ENCODE assay signal across 10 mouse cellular contexts in the genomic region with DNA sequence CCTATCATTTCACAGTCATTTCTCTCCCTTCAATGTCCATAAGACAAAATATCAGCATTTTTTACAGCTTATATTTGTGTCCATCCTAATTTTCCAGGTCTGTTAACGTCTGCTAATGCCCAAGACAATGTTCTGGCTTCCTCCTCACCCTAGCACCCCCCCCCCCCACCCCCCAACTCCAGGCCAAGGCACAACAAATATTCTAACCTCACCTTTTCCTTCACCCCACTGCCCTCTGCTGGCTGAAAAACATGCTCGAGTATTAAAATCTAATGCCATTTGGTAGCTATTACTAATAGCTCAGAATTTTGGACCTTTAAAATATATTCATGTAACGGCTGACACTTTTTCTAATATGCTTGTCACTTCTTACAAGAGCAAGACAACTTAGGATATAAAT. TPM values are rescaled to one million over a fixed set of nuclear protein-coding genes. Genes with fewer than 3 reads are reported as not detected.
DNase-seq lines count a peak whose midpoint lies in the region; ATAC-seq and TF ChIP-seq lines count a peak whose summit lies in the region.
"Had no signal": no experiment of that assay in that cellular context is flagged by ENCODE, and none has a peak within 500 bp of the region (broad histone marks: within the 10 kb centered on the region; RNA-seq: fewer than 3 reads in every experiment).

No protein-coding gene starts in this region.

- H3K27me3 ChIP-seq in kidney, embryonic 14.5 days (ENCODE audit: control insufficient read depth, insufficient read depth, low read length), result no peaks in the 10 kb centered on the region
- no peaks in the 10 kb centered on the region for H3K27me3 ChIP-seq in CH12.LX (replicated peaks)
- H3K27me3 ChIP-seq in limb, embryonic 11.5 days (ENCODE audit: control insufficient read depth, insufficient read depth, low read length), result no peaks in the 10 kb centered on the region
- H3K27me3 ChIP-seq: embryonic facial prominence, embryonic 13.5 days had no signal

- no peak for TF ChIP-seq EP300 in CH12.LX (IDR thresholded peaks at IDR 0.05; ENCODE audit: low read length)

- peak in 1 of 2 experiments; percentile 81; a peak in 2 of 4 replicates for TF ChIP-seq CTCF in CH12.LX (conservative IDR thresholded peaks at IDR 0.05 in 1 of 2, IDR thresholded peaks at IDR 0.05 in 1 of 2; ENCODE audit: low read depth in 2 of 2, low read length in 2 of 2)

- TF ChIP-seq POLR2A in CH12.LX (IDR thresholded peaks at IDR 0.05; ENCODE audit: low read depth, low read length), result no peak

- intact Hi-C loops in left cerebral cortex, postnatal 25 days (cut with DNase I), result loop anchor here (2.0 kb wide), 2 partner anchors 37 to 45 kb away; partner anchors contain the start of genes Clcn2 and Polr2h

- peak; percentile 78 for TF ChIP-seq RAD21 in CH12.LX (IDR thresholded peaks at IDR 0.05; ENCODE audit: low read depth, low read length)

- no peaks in the 10 kb centered on the region for H3K36me3 ChIP-seq in kidney, embryonic 14.5 days (ENCODE audit: control insufficient read depth, insufficient read depth, low read length)
- no peaks in the 10 kb centered on the region for H3K36me3 ChIP-seq in CH12.LX (replicated peaks in 1 of 2; ENCODE audit: control insufficient read depth in 1 of 2, insufficient read depth in 1 of 2, low read length in 1 of 2)
- H3K36me3 ChIP-seq in limb, embryonic 11.5 days (ENCODE audit: control insufficient read depth, insufficient read depth, low read length), result no peaks in the 10 kb centered on the region
- H3K36me3 ChIP-seq: embryonic facial prominence, embryonic 13.5 days had no signal

- H3K9me3 ChIP-seq in kidney, embryonic 14.5 days (ENCODE audit: control insufficient read depth, low read length), result no peaks in the 10 kb centered on the region
- peaks cover 2% of the 10 kb centered on the region for H3K9me3 ChIP-seq in CH12.LX (replicated peaks; ENCODE audit: low read length)
- H3K9me3 ChIP-seq in limb, embryonic 11.5 days (ENCODE audit: control insufficient read depth, low read length), result no peaks in the 10 kb centered on the region
- H3K9me3 ChIP-seq: embryonic facial prominence, embryonic 13.5 days had no signal

- H3K4me2 ChIP-seq in kidney, embryonic 14.5 days (replicated peaks; ENCODE audit: low read depth, low read length), result no peak overlapping the region
- H3K4me2 ChIP-seq in CH12.LX (ENCODE audit: insufficient read depth, low read depth, poor library complexity, severe bottlenecking), result no peak overlapping the region
- H3K4me2 ChIP-seq in limb, embryonic 11.5 days (ENCODE audit: low read depth, severe bottlenecking), result no peak overlapping the region
- H3K4me2 ChIP-seq: embryonic facial prominence, embryonic 13.5 days had no signal

- H3K9ac ChIP-seq in kidney, embryonic 14.5 days (ENCODE audit: low read depth, low read length), result no peak overlapping the region
- no peak overlapping the region for H3K9ac ChIP-seq in CH12.LX (ENCODE audit: insufficient read depth, low read depth)
- no peak overlapping the region for H3K9ac ChIP-seq in limb, embryonic 11.5 days (ENCODE audit: low read length)
- H3K9ac ChIP-seq: embryonic facial prominence, embryonic 13.5 days had no signal

- peak; percentile 60 for DNase-seq in kidney, adult 9 months
- peak; percentile 63 for DNase-seq in CH12.LX (ENCODE audit: extremely low read depth)
- peak; percentile 59 for DNase-seq in adrenal gland, adult 2 months
- peak; percentile 45 for DNase-seq in embryo, embryonic 9.5 days (ENCODE audit: extremely low spot score)
- DNase-seq in limb, embryonic 11.5 days (ENCODE audit: low spot score), result peak; percentile 60
- DNase-seq in thymus, postnatal 14 days, result peak; percentile 49
- DNase-seq in left cerebral cortex, postnatal 25 days (ENCODE audit: low spot score in 2 of 2), result no peak

- dilution Hi-C loops in CH12.LX (cut with MboI; ENCODE audit: extremely low pct_ligation_motif_present, extremely low pct_unique_long_range_greater_than_20kb, low sequenced_read_pairs), result no loop called here

- no peaks in the 10 kb centered on the region for H3K4me1 ChIP-seq in kidney, embryonic 14.5 days (ENCODE audit: control insufficient read depth, insufficient read depth, low read length)
- peaks cover 4 to 13% of the 10 kb centered on the region in 2 experiments for H3K4me1 ChIP-seq in CH12.LX (ENCODE audit: control insufficient read depth in 1 of 2, insufficient read depth in 2 of 2)
- no peaks in the 10 kb centered on the region for H3K4me1 ChIP-seq in limb, embryonic 11.5 days (ENCODE audit: control insufficient read depth, insufficient read depth, low read length)
- H3K4me1 ChIP-seq: embryonic facial prominence, embryonic 13.5 days had no signal

- H3K27ac ChIP-seq in kidney, embryonic 14.5 days (ENCODE audit: low read depth, low read length), result no peak overlapping the region
- no peak overlapping the region for H3K27ac ChIP-seq in CH12.LX (ENCODE audit: insufficient read depth, low read depth)
- H3K27ac ChIP-seq in limb, embryonic 11.5 days (replicated peaks; ENCODE audit: low read depth, low read length), result no peak overlapping the region
- H3K27ac ChIP-seq: embryonic facial prominence, embryonic 13.5 days had no signal

- ATAC-seq in kidney, embryonic 14.5 days (ENCODE audit: low FRiP score, low TSS enrichment), result no peak
- no peak for ATAC-seq in limb, embryonic 11.5 days (ENCODE audit: insufficient number of reproducible peaks, low FRiP score, low TSS enrichment, low read depth)

- in situ Hi-C loops in CH12.LX (cut with MboI; ENCODE audit: low pct_ligation_motif_present, low pct_unique_long_range_greater_than_20kb, low sequenced_read_pairs), result loop anchor here (5.0 kb wide), 1 partner anchor 44 kb away; the partner anchor contains the start of genes Clcn2 and Polr2h

- 13% methylated on average over 3 of the region's 3 CpGs for WGBS in kidney, embryonic 14.5 days
- WGBS in limb, embryonic 11.5 days, result 11% methylated on average over 3 of the region's 3 CpGs

- H3K4me3 ChIP-seq in kidney, embryonic 14.5 days (ENCODE audit: low read length), result no peak overlapping the region
- no peak overlapping the region for H3K4me3 ChIP-seq in CH12.LX (replicated peaks in 1 of 3; ENCODE audit: low read depth in 2 of 3, low read length in 2 of 3, poor library complexity in 1 of 3)
- H3K4me3 ChIP-seq in limb, embryonic 11.5 days (ENCODE audit: low read depth, low read length), result no peak overlapping the region
- H3K4me3 ChIP-seq: embryonic facial prominence, embryonic 13.5 days had no signal

- H3K79me2 ChIP-seq in CH12.LX (replicated peaks; ENCODE audit: control insufficient read depth, extremely low read depth, insufficient read depth, poor library complexity, severe bottlenecking), result no peaks in the 10 kb centered on the region

TF ChIP-seq in CH12.LX, 34 proteins besides CTCF, POLR2A, EP300 and RAD21 (continues in another document):
- TF ChIP-seq HCFC1 (IDR thresholded peaks at IDR 0.05; ENCODE audit: low read depth, low read length) (no peak), SMC3 (IDR thresholded peaks at IDR 0.05; ENCODE audit: low read depth, low read length) (peak; percentile 78), ETS1 (conservative IDR thresholded peaks at IDR 0.05; ENCODE audit: low read depth, low read length) (no peak), MYC (IDR thresholded peaks at IDR 0.05; ENCODE audit: low read depth, low read length) (no peak), PAX5 (IDR thresholded peaks at IDR 0.05; ENCODE audit: low read length) (no peak), MAFK (IDR thresholded peaks at IDR 0.05; ENCODE audit: insufficient replicate concordance, low read length) (no peak), NELFE (IDR thresholded peaks at IDR 0.05; ENCODE audit: low read depth, low read length) (no peak), NRF1 (IDR thresholded peaks at IDR 0.05; ENCODE audit: low read depth, low read length) (no peak), SIN3A (IDR thresholded peaks at IDR 0.05; ENCODE audit: low read length) (no peak), MAX (IDR thresholded peaks at IDR 0.05; ENCODE audit: low read length) (no peak)

RNA-seq across cellular contexts. Expression of gene Thpo, which starts 27.4 kb away (rescaled TPM):
- polyA plus RNA-seq in kidney, embryonic 14.5 days (2014; fragmentation: Nextera tagmentation; extraction: Ambion mirVana), result 0.89 and 1.2 TPM in 2 replicates
- total RNA-seq in CH12.LX (2012; rRNA removed) (0.08 TPM in 2 replicates), CH12.LX (2014; rRNA removed) (0.19 TPM in 2 replicates)
- polyA plus RNA-seq in CH12.LX (2012; ENCODE audit: insufficient read length, low read depth), result 0.71 and 1.0 TPM in 2 replicates
- total RNA-seq in adrenal gland, adult 2 months (2021), result 1 to 10 TPM; 1.2 to 6.4 TPM
- polyA plus RNA-seq in adrenal gland, adult 2 months (2012; rRNA removed), result 9.7 and 15.3 TPM in 2 replicates
- 0.28 and 0.71 TPM in 2 replicates for polyA plus RNA-seq in limb, embryonic 11.5 days (2014; fragmentation: Nextera tagmentation; extraction: Ambion mirVana)
- 1 to 10 TPM; 4.6 to 4.7 TPM for total RNA-seq in left cerebral cortex, postnatal 25 days (2021)
- total RNA-seq: neutrophil, adult 5-6 weeks had no signal

RNA-seq across cellular contexts. Expression of gene Chrd, which starts 28.8 kb away (rescaled TPM):
- polyA plus RNA-seq in kidney, embryonic 14.5 days (2014; fragmentation: Nextera tagmentation; extraction: Ambion mirVana), result 3.9 and 4.6 TPM in 2 replicates
- total RNA-seq in CH12.LX (2012; rRNA removed), result not detected in 2 replicates
- not detected in 2 replicates for total RNA-seq in CH12.LX (2014; rRNA removed)
- polyA plus RNA-seq in CH12.LX (2012; ENCODE audit: insufficient read length, low read depth), result not detected in 2 replicates
- 10 to 100 TPM in 1 of 2 experiments, 1 to 10 TPM in 1; 9.1 to 19.3 TPM for total RNA-seq in adrenal gland, adult 2 months (2021)
- polyA plus RNA-seq in adrenal gland, adult 2 months (2012; rRNA removed), result 41.4 and 43.5 TPM in 2 replicates
- polyA plus RNA-seq in limb, embryonic 11.5 days (2014; fragmentation: Nextera tagmentation; extraction: Ambion mirVana), result 2.0 and 3.4 TPM in 2 replicates
- 10 to 100 TPM; 31.1 to 40.6 TPM for total RNA-seq in left cerebral cortex, postnatal 25 days (2021)
- total RNA-seq: neutrophil, adult 5-6 weeks had no signal

RNA-seq across cellular contexts. Expression of gene Clcn2, which starts 44.1 kb away (rescaled TPM):
- 15.5 and 17.3 TPM in 2 replicates for polyA plus RNA-seq in kidney, embryonic 14.5 days (2014; fragmentation: Nextera tagmentation; extraction: Ambion mirVana)
- total RNA-seq in CH12.LX (2012; rRNA removed) (4.2 and 4.5 TPM in 2 replicates), CH12.LX (2014; rRNA removed) (1.2 and 1.4 TPM in 2 replicates)
- polyA plus RNA-seq in CH12.LX (2012; ENCODE audit: insufficient read length, low read depth), result 3.5 and 4.1 TPM in 2 replicates
- 10 to 100 TPM; 24.5 to 60.5 TPM for total RNA-seq in adrenal gland, adult 2 months (2021)
- 198 and 282 TPM in 2 replicates for polyA plus RNA-seq in adrenal gland, adult 2 months (2012; rRNA removed)
- polyA plus RNA-seq in limb, embryonic 11.5 days (2014; fragmentation: Nextera tagmentation; extraction: Ambion mirVana), result 21.0 and 23.1 TPM in 2 replicates
- total RNA-seq in left cerebral cortex, postnatal 25 days (2021), result 10 to 100 TPM; 58.7 to 60.9 TPM

RNA-seq across cellular contexts. Expression of gene Polr2h, which starts 44.2 kb away (rescaled TPM):
- polyA plus RNA-seq in kidney, embryonic 14.5 days (2014; fragmentation: Nextera tagmentation; extraction: Ambion mirVana), result 147 and 172 TPM in 2 replicates
- total RNA-seq in CH12.LX (2012; rRNA removed) (157 and 189 TPM in 2 replicates), CH12.LX (2014; rRNA removed) (183 and 189 TPM in 2 replicates)
- 117 and 146 TPM in 2 replicates for polyA plus RNA-seq in CH12.LX (2012; ENCODE audit: insufficient read length, low read depth)
- total RNA-seq in adrenal gland, adult 2 months (2021), result 10 to 100 TPM; 31.2 to 45.2 TPM
- 9.3 and 9.5 TPM in 2 replicates for polyA plus RNA-seq in adrenal gland, adult 2 months (2012; rRNA removed)
- 136 and 140 TPM in 2 replicates for polyA plus RNA-seq in limb, embryonic 11.5 days (2014; fragmentation: Nextera tagmentation; extraction: Ambion mirVana)
- 10 to 100 TPM; 23.0 to 23.6 TPM for total RNA-seq in left cerebral cortex, postnatal 25 days (2021)

Comparison
In these comparisons a context has a peak if more than half of its experiments do, and no peak if none do; other contexts are left out.
1. DNase-seq: peak in kidney, adult 9 months (single experiment), CH12.LX (single experiment), adrenal gland, adult 2 months (single experiment), embryo, embryonic 9.5 days (single experiment), limb, embryonic 11.5 days (single experiment) and thymus, postnatal 14 days (single experiment); none in left cerebral cortex, postnatal 25 days (0 of 2).